Mouse (Mus musculus): Measurements from ENCODE around the gene Col19a1. TPM values are rescaled to one million over a fixed set of nuclear protein-coding genes. Genes with fewer than 3 reads are reported as not detected.
"Not testable (repeated sequence)": the region's sequence is repeated elsewhere in the genome, so short reads cannot be mapped to it uniquely, and the experiment has no call there.

Gene Col19a1
- 0.21 and 0.45 TPM in 2 replicates for polyA plus RNA-seq (2014; fragmentation: Nextera tagmentation; extraction: Ambion mirVana)

DNA sequence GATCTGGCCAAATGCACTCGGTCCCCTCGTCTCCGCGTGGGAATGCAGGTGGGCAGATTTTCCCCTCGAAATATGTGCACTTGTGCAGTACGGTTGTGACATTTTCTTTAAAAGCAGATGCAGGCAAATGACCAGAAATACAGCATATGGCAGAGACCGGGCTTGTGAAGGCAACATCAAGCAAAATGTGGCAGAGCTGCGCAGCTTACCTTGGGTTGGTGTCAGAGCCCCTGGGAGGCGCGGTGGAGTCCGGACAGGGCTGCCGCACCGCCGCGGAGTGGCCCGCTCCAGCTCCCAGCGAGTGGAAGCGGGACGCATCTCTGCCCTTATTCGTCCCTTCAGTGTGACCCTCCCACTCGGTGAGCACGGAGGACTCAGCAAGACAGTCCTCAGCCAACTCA, at the start of gene Col19a1:
Col19a1 (minus strand) TSS at position 332 of the 401 bp plus-strand sequence.
- H3K4me1 ChIP-seq (ENCODE audit: control insufficient read depth, insufficient read depth, low read length): no peaks in the 10 kb centered on the region

GRCm38 (mm10) chr1:24633553-24634132, 46.4 kb upstream of the Col19a1 start:
- no peak for ATAC-seq (replicated peaks; ENCODE audit: insufficient number of reproducible peaks, low FRiP score, low TSS enrichment, low read depth)
- DNase-seq (ENCODE audit: low spot score): peak; percentile 59
- Histone ChIP-seq H3K27me3 (ENCODE audit: control insufficient read depth, insufficient read depth, low read length) (no peaks in the 10 kb centered on the region), H3K4me3 (ENCODE audit: low read depth, low read length) (no peak overlapping the region), H3K9me3 (replicated peaks; ENCODE audit: control insufficient read depth, low read length) (no peaks in the 10 kb centered on the region), H3K36me3 (replicated peaks; ENCODE audit: control insufficient read depth, insufficient read depth, low read depth, low read length) (no peaks in the 10 kb centered on the region), H3K4me1 (ENCODE audit: control insufficient read depth, insufficient read depth, low read length) (no peaks in the 10 kb centered on the region), H3K27ac (replicated peaks; ENCODE audit: low read depth, low read length) (no peak overlapping the region), H3K4me2 (ENCODE audit: low read depth, low read length) (no peak overlapping the region), H3K9ac (replicated peaks; ENCODE audit: low read length) (no peak overlapping the region)
- 41% methylated on average over 14 of the region's 14 CpGs for WGBS

More for the DNA sequence above, at the start of gene Col19a1:
- Histone ChIP-seq H3K9me3 (replicated peaks; ENCODE audit: control insufficient read depth, low read length) (no peaks in the 10 kb centered on the region), H3K4me3 (ENCODE audit: low read depth, low read length) (peak within 1 kb of the TSS; percentile 56), H3K36me3 (replicated peaks; ENCODE audit: control insufficient read depth, insufficient read depth, low read depth, low read length) (no peaks in the 10 kb centered on the region), H3K4me2 (ENCODE audit: low read depth, low read length) (peak within 1 kb of the TSS; percentile 99), H3K27me3 (ENCODE audit: control insufficient read depth, insufficient read depth, low read length) (peaks cover 22% of the 10 kb centered on the region), H3K27ac (replicated peaks; ENCODE audit: low read depth, low read length) (no peak within 1 kb of the TSS), H3K9ac (replicated peaks; ENCODE audit: low read length) (peak within 1 kb of the TSS; percentile 61)
- peak; percentile 42 for DNase-seq (ENCODE audit: low spot score)
- no peak for ATAC-seq (replicated peaks; ENCODE audit: insufficient number of reproducible peaks, low FRiP score, low TSS enrichment, low read depth)
- WGBS: 2% methylated on average over 22 of the region's 22 CpGs

GRCm38 (mm10) chr1:24612556-24612955, 25.3 kb upstream of the Col19a1 start:
- not testable (repeated sequence) for H3K4me2 ChIP-seq (ENCODE audit: low read depth, low read length); H3K4me1 ChIP-seq (ENCODE audit: control insufficient read depth, insufficient read depth, low read length); H3K9ac ChIP-seq (replicated peaks; ENCODE audit: low read length); H3K9me3 ChIP-seq (replicated peaks; ENCODE audit: control insufficient read depth, low read length); H3K27ac ChIP-seq (replicated peaks; ENCODE audit: low read depth, low read length); H3K36me3 ChIP-seq (replicated peaks; ENCODE audit: control insufficient read depth, insufficient read depth, low read depth, low read length); ATAC-seq (replicated peaks; ENCODE audit: insufficient number of reproducible peaks, low FRiP score, low TSS enrichment, low read depth); H3K4me3 ChIP-seq (ENCODE audit: low read depth, low read length); H3K27me3 ChIP-seq (ENCODE audit: control insufficient read depth, insufficient read depth, low read length); DNase-seq (ENCODE audit: low spot score)
- WGBS: 2% methylated on average over 1 of the region's 2 CpGs

DNA sequence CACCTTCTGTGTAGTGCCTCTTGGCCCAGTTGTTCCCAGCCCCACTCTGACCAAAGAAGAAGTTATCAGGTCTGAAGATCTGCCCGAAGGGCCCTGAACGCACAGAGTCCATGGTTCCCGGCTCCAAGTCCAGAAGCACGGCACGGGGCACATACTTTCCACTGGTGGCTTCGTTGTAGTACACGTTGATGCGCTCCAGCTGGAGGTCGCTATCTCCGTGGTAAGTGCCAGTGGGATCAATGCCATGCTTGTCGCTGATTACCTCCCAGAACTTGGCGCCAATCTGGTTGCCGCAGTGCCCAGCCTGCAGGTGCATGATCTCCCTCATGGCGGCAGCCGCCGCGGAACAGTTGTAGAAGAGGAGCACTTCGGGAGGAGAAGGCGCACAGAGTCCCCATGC, 7.8 kb upstream of the Col19a1 start:
- Histone ChIP-seq H3K4me1 (ENCODE audit: control insufficient read depth, insufficient read depth, low read length) (no peaks in the 10 kb centered on the region), H3K9me3 (replicated peaks; ENCODE audit: control insufficient read depth, low read length) (no peaks in the 10 kb centered on the region), H3K9ac (replicated peaks; ENCODE audit: low read length) (no peak overlapping the region), H3K36me3 (replicated peaks; ENCODE audit: control insufficient read depth, insufficient read depth, low read depth, low read length) (no peaks in the 10 kb centered on the region), H3K4me3 (ENCODE audit: low read depth, low read length) (no peak overlapping the region), H3K27ac (replicated peaks; ENCODE audit: low read depth, low read length) (no peak overlapping the region), H3K27me3 (ENCODE audit: control insufficient read depth, insufficient read depth, low read length) (no peaks in the 10 kb centered on the region), H3K4me2 (ENCODE audit: low read depth, low read length) (no peak overlapping the region)
- no peak for DNase-seq (ENCODE audit: low spot score)
- 94% methylated on average over 19 of the region's 19 CpGs for WGBS
- ATAC-seq (replicated peaks; ENCODE audit: insufficient number of reproducible peaks, low FRiP score, low TSS enrichment, low read depth): no peak

- no peaks in the 10 kb centered on the region for H3K36me3 ChIP-seq (replicated peaks; ENCODE audit: control insufficient read depth, insufficient read depth, low read depth, low read length)
- no peaks in the 10 kb centered on the region for H3K4me1 ChIP-seq (ENCODE audit: control insufficient read depth, insufficient read depth, low read length)
- peak overlapping the region; percentile 61 for H3K9ac ChIP-seq (replicated peaks; ENCODE audit: low read length)
- H3K4me3 ChIP-seq (ENCODE audit: low read depth, low read length): peak overlapping the region; percentile 56
- no peaks in the 10 kb centered on the region for H3K9me3 ChIP-seq (replicated peaks; ENCODE audit: control insufficient read depth, low read length)
- H3K27ac ChIP-seq (replicated peaks; ENCODE audit: low read depth, low read length): no peak overlapping the region
- peaks cover 22% of the 10 kb centered on the region for H3K27me3 ChIP-seq (ENCODE audit: control insufficient read depth, insufficient read depth, low read length)
- WGBS: under 1% methylated on average over 72 of the region's 72 CpGs
- peak overlapping the region; percentile 99 for H3K4me2 ChIP-seq (ENCODE audit: low read depth, low read length)
- ATAC-seq (replicated peaks; ENCODE audit: insufficient number of reproducible peaks, low FRiP score, low TSS enrichment, low read depth) (peak; percentile 80), DNase-seq (ENCODE audit: low spot score) (peak; percentile 60)
Measured at GRCm38 (mm10) chr1:24586370-24587140, 717 bp downstream of the Col19a1 start.

GRCm38 (mm10) chr1:24572602-24573001, 14.7 kb downstream of the Col19a1 start:
- no peak overlapping the region for H3K9ac ChIP-seq (replicated peaks; ENCODE audit: low read length)
- ATAC-seq (replicated peaks; ENCODE audit: insufficient number of reproducible peaks, low FRiP score, low TSS enrichment, low read depth) (no peak), DNase-seq (ENCODE audit: low spot score) (no peak)
- no peak overlapping the region for H3K27ac ChIP-seq (replicated peaks; ENCODE audit: low read depth, low read length)
- WGBS: 61% methylated on average over 8 of the region's 8 CpGs
- H3K4me1 ChIP-seq (ENCODE audit: control insufficient read depth, insufficient read depth, low read length): no peaks in the 10 kb centered on the region
- H3K27me3 ChIP-seq (ENCODE audit: control insufficient read depth, insufficient read depth, low read length): no peaks in the 10 kb centered on the region
- no peaks in the 10 kb centered on the region for H3K9me3 ChIP-seq (replicated peaks; ENCODE audit: control insufficient read depth, low read length)
- no peak overlapping the region for H3K4me2 ChIP-seq (ENCODE audit: low read depth, low read length)
- no peak overlapping the region for H3K4me3 ChIP-seq (ENCODE audit: low read depth, low read length)
- H3K36me3 ChIP-seq (replicated peaks; ENCODE audit: control insufficient read depth, insufficient read depth, low read depth, low read length): no peaks in the 10 kb centered on the region

DNA sequence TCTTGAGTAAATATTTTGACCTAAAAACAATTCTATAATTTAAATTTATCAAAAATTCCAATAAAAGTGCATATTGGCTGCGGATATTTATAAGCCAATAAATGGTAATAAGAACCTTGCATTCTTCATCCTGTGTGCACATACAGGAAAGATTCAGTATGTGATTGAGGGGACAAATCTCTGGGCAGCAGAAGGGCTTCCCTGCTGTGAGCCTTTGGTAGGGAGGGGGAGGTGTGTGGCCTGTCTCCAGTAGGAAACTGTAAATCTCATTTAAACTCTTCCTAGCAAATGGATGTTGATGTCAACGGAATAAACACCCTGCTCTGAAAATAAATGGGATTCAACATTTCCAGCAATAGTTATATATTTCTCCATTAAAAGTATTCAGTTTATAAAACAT, 23.2 kb downstream of the Col19a1 start:
- Histone ChIP-seq H3K4me1 (ENCODE audit: control insufficient read depth, insufficient read depth, low read length) (no peaks in the 10 kb centered on the region), H3K9me3 (replicated peaks; ENCODE audit: control insufficient read depth, low read length) (no peaks in the 10 kb centered on the region), H3K4me3 (ENCODE audit: low read depth, low read length) (no peak overlapping the region), H3K27me3 (ENCODE audit: control insufficient read depth, insufficient read depth, low read length) (no peaks in the 10 kb centered on the region), H3K4me2 (ENCODE audit: low read depth, low read length) (no peak overlapping the region), H3K27ac (replicated peaks; ENCODE audit: low read depth, low read length) (no peak overlapping the region), H3K9ac (replicated peaks; ENCODE audit: low read length) (no peak overlapping the region), H3K36me3 (replicated peaks; ENCODE audit: control insufficient read depth, insufficient read depth, low read depth, low read length) (no peaks in the 10 kb centered on the region)
- DNase-seq (ENCODE audit: low spot score) (no peak), ATAC-seq (replicated peaks; ENCODE audit: insufficient number of reproducible peaks, low FRiP score, low TSS enrichment, low read depth) (no peak)
- 53% methylated on average over 2 of the region's 2 CpGs for WGBS

DNA sequence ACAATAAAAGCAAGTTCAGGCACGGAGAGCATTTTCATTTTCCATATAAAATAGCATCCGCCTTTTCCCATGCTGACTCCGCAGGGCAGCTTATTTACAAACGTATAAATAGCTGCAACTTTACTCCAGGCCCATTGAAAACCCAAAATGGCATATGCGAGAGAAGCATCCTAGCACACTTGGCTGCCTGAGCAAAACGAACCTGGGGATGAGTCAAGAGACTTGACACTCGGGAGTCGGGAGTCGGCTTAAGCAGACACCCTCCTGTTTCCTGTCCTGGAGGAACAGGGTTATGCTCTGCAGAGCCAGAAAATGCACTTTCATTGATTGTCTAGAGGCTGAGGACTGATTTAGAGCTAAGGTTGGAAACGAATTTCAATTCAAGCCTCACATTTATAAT, 29.3 kb downstream of the Col19a1 start:
- no peak overlapping the region for H3K9ac ChIP-seq (replicated peaks; ENCODE audit: low read length)

More for the DNA sequence above, 29.3 kb downstream of the Col19a1 start:
- no peak overlapping the region for H3K27ac ChIP-seq (replicated peaks; ENCODE audit: low read depth, low read length)
- 68% methylated on average over 10 of the region's 10 CpGs for WGBS
- H3K4me1 ChIP-seq (ENCODE audit: control insufficient read depth, insufficient read depth, low read length): no peaks in the 10 kb centered on the region
- no peaks in the 10 kb centered on the region for H3K9me3 ChIP-seq (replicated peaks; ENCODE audit: control insufficient read depth, low read length)
- no peaks in the 10 kb centered on the region for H3K36me3 ChIP-seq (replicated peaks; ENCODE audit: control insufficient read depth, insufficient read depth, low read depth, low read length)
- H3K4me2 ChIP-seq (ENCODE audit: low read depth, low read length): no peak overlapping the region
- DNase-seq (ENCODE audit: low spot score) (no peak), ATAC-seq (replicated peaks; ENCODE audit: insufficient number of reproducible peaks, low FRiP score, low TSS enrichment, low read depth) (no peak)
- no peak overlapping the region for H3K4me3 ChIP-seq (ENCODE audit: low read depth, low read length)
- no peaks in the 10 kb centered on the region for H3K27me3 ChIP-seq (ENCODE audit: control insufficient read depth, insufficient read depth, low read length)

Measured in embryonic facial prominence, embryonic 11.5 days (tissue).